Mouse (Mus musculus) activated CD4-positive, CD25-positive, alpha-beta regulatory T cell, adult 9 weeks (primary cell): ENCODE measurements around the gene Crkl. TPM values are rescaled to one million over a fixed set of nuclear protein-coding genes. Genes with fewer than 3 reads are reported as not detected.

Experiments used
- polyA plus RNA-seq: library from polyadenylated mRNA; unstranded; fragments of 100-300 nt; shearing (Covaris generic); gene quantifications from one replicate; pipeline ENCODE4 v1.2.1, GENCODE M21; 2017

The Crkl gene
- polyA plus RNA-seq: 94.8 TPM

DNA sequence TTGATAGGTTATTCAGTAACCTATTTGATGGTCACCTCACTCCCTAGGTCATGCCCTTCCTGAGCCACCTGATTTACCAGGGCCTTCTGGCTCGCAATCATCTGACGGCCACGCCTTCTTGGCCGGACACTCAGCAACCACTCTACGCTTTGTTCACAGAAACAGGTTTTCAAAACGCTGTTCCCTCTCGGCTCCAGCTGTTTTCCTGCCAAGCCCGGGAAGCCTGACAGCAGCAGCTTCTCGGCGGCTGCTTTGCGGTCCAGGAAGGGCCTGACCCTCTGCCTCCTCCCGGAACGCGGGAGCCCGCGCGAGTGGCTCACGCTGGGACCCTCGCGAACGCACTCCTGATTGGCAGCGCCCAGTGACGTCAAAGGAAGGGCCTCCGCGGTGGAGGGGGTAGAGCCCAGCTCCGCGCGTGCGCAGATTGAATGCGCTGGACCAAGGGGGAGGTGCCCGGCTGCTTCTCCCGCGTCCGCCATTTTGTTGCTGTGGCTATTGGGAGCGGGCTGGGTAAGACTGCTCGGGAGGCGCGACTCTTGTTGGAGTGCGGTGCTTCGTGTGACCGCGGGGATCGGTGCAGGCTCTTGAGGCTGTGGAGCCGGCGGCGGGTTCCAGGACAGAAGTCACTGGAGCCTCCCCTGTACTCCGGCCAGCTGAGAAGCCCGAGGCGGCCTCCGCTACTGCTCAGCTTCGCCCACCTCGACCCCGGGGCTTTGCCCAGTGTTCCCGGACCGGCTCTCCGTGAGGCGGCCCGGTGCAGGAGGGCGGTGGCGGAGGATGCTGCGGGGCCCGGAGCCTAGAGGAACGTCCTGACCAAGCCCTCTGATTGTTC, at the start of gene Crkl:
Crkl (plus strand) TSS at position 447 of the 832 bp plus-strand sequence.

DNA sequence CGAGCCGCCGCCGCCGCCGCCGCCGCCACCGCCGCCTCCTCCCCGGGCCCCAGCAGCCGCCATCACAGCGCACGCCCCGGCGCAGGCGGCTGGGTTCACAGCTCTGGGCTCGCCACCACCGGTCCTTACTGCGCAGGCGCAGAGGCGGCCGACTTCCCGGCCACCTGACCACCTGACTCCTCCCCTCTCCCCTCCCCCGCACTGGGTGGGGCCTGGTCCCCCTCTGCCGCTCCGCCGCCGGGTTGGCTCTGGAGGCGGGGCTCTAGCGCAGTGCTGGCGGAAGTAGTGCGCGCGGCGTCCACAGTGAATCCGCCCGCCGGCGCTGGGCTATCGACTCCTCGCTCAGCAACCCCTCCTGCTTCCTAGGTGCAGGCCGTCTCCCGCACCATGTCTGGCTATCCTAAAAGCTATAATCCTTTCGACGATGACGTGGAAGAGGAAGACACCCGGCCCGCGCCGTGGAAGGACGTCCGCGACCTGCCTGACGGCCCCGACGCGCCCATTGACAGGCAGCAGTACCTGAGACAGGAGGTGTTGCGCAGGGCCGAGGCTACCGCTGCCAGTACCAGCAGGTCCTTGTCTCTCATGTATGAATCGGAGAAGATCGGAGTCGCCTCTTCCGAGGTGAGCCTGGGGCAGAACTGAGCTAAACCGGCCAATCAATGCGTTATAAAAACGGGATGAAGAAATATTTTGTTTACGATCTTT, 45.9 kb upstream of the Crkl start, which contains the start of the genes Snap29 and Pi4ka:
Snap29 (plus strand) TSS at position 251 of the 708 bp plus-strand sequence.
Pi4ka (minus strand) TSS at position 579 of the 708 bp plus-strand sequence.

DNA sequence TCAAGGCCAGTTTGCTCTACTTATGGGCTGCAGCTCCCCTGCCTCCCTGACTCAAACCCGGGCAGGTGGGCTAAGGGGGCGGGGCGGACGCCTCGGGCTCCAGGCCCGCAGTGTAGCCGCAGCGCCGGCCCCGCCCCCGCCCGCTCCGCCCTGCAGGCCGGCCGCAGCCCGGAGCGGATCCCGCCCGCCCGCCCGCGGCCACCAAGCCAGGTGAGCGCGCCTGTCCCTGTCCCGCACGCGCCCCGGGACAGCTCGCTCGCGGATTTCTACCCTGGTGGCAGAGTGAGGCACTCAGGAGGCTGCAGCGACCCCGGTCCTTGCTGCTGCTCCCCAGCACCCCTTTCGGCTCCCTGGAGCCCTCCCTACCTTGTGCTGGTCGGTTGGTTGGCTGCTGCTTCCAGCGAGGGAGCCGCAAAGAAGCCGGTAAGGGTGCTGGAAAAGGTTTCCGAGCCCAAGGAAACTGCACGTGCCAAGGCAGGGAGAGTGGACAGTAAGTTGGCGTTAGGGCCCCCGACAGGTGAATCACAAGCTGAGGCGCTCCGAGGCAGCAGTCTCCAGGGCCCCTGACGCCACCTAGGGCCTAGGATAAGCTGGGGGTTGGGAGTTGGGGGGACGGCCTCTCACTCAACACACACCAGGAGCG, 37.8 kb downstream of the Crkl start, which contains the start of gene Aifm3:
Aifm3 (plus strand) TSS at position 143 of the 643 bp plus-strand sequence.

DNA sequence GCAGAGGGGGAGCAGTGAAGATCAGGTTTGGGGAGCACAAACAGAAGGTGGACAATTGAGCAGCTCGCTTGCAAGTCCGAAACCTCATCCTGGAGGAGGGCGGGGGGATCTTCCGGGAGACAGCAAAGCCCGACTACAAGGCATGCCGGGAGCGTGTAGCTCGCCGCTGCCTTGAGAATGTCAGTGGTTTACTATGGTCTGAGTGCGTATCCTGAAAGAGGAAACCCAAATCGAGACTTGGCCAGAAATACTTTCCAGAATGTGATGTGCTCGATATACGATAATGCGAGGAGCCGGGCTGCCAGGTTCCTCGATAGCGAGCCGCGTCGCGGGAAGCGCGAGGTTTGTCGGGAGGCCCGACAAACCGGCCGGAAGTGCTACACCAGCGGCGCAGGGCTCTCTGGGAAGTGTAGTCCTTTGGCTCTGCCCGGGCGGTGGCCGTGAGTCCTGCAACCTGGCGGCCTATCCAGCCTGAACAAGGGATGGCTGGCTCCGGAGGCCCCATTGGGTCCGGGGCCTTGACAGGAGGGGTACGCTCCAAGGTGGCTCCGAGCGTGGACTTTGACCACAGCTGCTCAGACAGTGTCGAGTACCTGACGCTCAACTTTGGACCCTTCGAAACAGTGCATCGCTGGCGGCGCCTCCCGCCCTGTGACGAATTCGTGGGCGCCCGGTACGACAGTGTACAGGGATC, 56.9 kb downstream of the Crkl start, which contains the start of gene Lztr1:
Lztr1 (plus strand) TSS at position 143 of the 694 bp plus-strand sequence.

DNA sequence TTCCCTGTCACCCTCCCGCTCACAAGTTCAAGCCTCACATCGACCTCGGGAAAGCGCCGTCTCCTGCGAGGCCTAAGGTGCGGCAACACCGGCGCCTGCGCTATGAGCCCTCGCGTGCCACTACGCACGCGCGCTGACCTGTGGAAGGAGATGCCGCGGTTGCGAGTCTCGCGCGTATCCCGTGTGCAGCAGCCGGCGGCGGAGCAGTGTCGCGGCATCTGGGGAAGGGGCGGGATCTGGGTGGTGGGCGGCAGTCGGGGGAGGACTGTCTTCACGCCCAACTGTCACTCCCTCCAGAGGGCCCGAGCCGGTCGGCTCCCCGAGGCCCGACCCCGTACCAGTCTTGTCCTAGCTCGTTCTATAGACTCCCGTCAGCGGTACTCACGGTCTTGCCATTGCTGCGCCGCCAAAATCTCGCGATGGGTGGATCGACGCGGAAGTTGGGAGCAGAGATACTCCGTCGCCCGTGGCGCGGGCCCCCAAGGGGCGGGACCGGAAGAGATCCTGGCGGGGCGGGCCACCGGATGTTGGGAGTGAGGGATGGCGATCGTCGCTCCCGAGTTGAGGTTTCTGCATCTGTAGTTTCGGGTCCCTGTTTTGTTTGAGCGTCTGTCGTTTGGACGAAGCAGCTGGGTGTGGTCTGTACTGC, 79.0 kb downstream of the Crkl start, which contains the start of gene Thap7:
Thap7 (minus strand) TSS at position 497 of the 649 bp plus-strand sequence.

Other genes with a start within 250 kb of the Crkl start
- gene Ube2l3, start 249.3 kb upstream of the Crkl start, polyA plus RNA-seq: 361 TPM
- gene Rimbp3, start 243.4 kb upstream of the Crkl start, polyA plus RNA-seq: not detected
- gene Hic2, start 218.4 kb upstream of the Crkl start, polyA plus RNA-seq: 1.4 TPM
- 106 TPM for gene Tmem191c, start 175.9 kb upstream of the Crkl start, polyA plus RNA-seq
- 0.31 TPM for gene Serpind1, start 120.6 kb upstream of the Crkl start, polyA plus RNA-seq
- 23.1 TPM for gene Snap29, start 46.0 kb upstream of the Crkl start, polyA plus RNA-seq
- gene Pi4ka, start 45.7 kb upstream of the Crkl start, polyA plus RNA-seq: 33.9 TPM
- not detected for gene Aifm3, start 37.6 kb downstream of the Crkl start, polyA plus RNA-seq
- 67.0 TPM for gene Lztr1, start 56.7 kb downstream of the Crkl start, polyA plus RNA-seq
- 82.1 TPM for gene Thap7, start 79.1 kb downstream of the Crkl start, polyA plus RNA-seq
- gene Lrrc74b, start 109.3 kb downstream of the Crkl start, polyA plus RNA-seq: not detected
- gene P2rx6, start 109.9 kb downstream of the Crkl start, polyA plus RNA-seq: not detected
- gene Slc7a4, start 131.2 kb downstream of the Crkl start, polyA plus RNA-seq: 1.1 TPM
- gene Smpd4, start 167.4 kb downstream of the Crkl start, polyA plus RNA-seq: 23.7 TPM
- 0.67 TPM for gene Ccdc74a, start 194.5 kb downstream of the Crkl start, polyA plus RNA-seq